Mouse (Mus musculus) embryo, embryonic 10.5 days (tissue): ENCODE results near the gene Plpp1.

ENCODE experiments used
- DNase-seq: peaks from one replicate; pipeline ENCODE4 v3.0.0-alpha.2; 2015; ENCODE audit warnings: low spot score

Plpp1 gene

GRCm38 (mm10) chr13:112860911-112861310, 60.3 kb downstream of the Plpp1 start:
- no peak for DNase-seq

- no peak for DNase-seq
Observed at GRCm38 (mm10) chr13:112861825-112862306, 61.3 kb downstream of the Plpp1 start.

GRCm38 (mm10) chr13:112862342-112862741, 61.8 kb downstream of the Plpp1 start:
- no peak for DNase-seq

GRCm38 (mm10) chr13:112862978-112863677, 62.5 kb downstream of the Plpp1 start:
- no peak for DNase-seq

- no peak for DNase-seq
Observed at GRCm38 (mm10) chr13:112866782-112867181, 66.2 kb downstream of the Plpp1 start.

- no peak for DNase-seq
Observed at GRCm38 (mm10) chr13:112867381-112867780, 66.8 kb downstream of the Plpp1 start.

GRCm38 (mm10) chr13:112870039-112870690, 69.6 kb downstream of the Plpp1 start:
- no peak for DNase-seq

- DNase-seq = no peak
Observed at GRCm38 (mm10) chr13:112871500-112872266, 71.1 kb downstream of the Plpp1 start.

- no peak for DNase-seq
Observed at GRCm38 (mm10) chr13:112887234-112887633, 86.6 kb downstream of the Plpp1 start.

GRCm38 (mm10) chr13:112902176-112902575, 101.6 kb downstream of the Plpp1 start:
- DNase-seq = no peak

GRCm38 (mm10) chr13:112909663-112910062, 109.1 kb downstream of the Plpp1 start:
- DNase-seq = peak; percentile 69

- no peak for DNase-seq
Observed at GRCm38 (mm10) chr13:112910434-112910833, 109.8 kb downstream of the Plpp1 start.
